Mouse (Mus musculus) spleen, postnatal 4 days (tissue): Measurements from ENCODE around the gene Amigo3.
"Not testable (repeated sequence)": the region's sequence is repeated elsewhere in the genome, so short reads cannot be mapped to it uniquely, and the experiment has no call there.

Experiments used
- DNase-seq, 2 experiments: peaks; one replicate each; pipeline ENCODE4 v3.0.0; 2022; ENCODE audit warnings: low spot score in 2 of 2

Gene Amigo3

DNA sequence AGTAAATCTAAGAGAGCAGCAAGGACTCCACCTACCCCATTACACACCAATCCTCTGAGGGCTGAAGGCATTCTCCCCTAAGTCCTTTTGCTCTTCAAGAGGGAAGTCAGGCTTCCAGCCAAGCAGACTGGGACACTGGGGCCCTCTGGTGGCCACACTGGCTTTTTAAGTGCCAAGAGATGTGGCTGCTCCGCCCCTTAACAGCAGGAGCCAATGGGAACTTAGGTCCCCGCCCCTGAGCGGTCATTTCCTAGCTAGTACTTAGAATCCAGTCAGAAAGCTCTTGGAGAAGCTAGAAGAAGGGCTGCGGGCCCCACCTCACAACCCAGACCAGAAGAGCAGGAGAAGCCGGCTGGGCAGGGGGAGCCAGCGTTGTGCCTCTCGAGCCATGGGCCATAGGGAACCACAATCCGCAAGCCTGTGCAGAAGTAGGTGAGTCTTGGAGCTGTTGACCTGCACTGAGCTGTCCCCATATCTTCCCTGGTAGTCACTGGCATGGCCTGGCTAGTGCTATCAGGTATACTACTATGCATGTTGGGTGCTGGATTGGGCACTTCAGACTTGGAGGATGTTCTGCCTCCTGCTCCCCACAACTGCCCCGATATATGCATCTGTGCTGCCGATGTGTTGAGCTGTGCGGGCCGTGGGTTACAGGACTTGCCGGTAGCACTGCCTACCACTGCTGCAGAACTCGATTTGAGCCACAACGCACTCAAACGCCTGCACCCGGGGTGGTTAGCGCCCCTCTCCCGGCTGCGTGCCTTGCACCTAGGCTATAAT, at the start of gene Amigo3:
TSS of gene Amigo3 (plus strand) at position 275 of the 780 bp plus-strand sequence.
- DNase-seq = peak; percentile 97 to 99

DNA sequence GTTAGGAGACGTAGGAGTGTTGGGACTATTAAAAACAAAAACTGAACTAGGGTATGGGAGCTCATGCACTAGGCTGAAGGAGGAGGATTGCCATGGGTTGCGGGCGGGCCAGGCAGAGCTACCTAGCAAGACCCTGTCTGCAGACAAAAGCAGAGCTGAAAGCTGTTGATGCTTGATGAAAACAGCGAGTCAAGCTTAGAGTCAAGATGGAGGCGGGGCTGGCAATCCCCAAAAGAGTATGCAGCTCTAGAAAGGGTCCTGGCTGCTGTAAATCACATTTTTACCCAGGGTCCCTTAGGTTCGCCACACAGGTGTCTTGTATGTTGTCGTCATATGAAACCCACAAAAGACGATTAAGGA, 49.4 kb upstream of the Amigo3 start:
- DNase-seq = no peak

DNA sequence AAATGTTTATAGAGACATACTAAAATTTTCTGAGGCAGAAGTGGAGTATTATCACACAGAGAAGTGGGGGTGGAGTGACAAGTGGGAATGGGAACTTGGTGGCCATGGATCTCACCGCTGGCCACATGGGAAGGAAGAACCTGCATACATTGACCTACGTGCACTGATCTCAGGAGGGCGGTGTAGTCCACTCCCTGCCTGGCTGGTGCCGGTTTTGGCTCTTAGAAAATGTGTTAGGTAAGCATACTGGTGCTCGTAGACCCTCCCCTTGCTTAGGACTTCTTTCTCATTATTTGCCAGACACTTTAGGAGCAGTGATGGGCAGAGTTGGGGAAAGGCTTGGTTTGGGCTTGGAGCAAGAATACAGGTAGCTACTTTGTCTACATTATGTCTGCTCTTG, 44.9 kb upstream of the Amigo3 start:
- DNase-seq = no peak

DNA sequence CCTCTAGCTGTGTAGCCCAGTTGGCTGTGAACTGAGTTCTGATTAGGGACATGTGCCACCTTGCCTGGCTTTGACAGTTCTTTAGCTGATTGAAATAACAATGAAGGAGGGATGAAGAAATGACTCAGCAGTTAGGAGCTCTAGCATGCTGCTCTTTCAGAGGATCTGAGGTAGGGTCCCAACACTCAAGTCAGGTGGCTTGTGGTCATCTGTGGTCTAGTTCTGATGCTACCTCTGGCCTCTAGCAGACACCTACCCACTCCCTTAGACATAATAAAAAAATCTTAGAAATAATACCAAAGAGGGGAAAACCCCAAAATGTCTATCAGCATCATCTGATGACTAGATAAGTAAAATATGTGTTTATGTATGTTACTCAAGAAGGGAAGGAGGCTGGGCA, 42.6 kb upstream of the Amigo3 start:
- DNase-seq = no peak

DNA sequence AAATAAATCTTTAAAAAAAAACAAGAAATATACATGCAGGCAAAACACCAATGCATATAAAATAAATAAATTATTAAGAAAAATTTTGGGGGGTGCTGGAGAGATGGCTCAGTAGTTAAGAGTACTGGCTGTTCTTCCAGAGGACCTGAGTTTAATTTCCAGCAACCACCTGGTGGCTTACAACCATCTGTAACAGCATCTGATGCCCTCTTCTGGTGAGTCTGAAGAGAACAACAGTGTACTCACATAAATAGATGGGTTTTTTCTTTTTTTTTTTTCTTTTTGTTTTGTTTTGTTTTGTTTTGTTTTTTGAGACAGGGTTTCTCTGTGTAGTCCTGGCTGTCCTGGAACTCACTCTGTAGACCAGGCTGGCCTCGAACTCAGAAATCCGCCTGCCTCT, 39.4 kb upstream of the Amigo3 start:
- DNase-seq = not testable (repeated sequence)

DNA sequence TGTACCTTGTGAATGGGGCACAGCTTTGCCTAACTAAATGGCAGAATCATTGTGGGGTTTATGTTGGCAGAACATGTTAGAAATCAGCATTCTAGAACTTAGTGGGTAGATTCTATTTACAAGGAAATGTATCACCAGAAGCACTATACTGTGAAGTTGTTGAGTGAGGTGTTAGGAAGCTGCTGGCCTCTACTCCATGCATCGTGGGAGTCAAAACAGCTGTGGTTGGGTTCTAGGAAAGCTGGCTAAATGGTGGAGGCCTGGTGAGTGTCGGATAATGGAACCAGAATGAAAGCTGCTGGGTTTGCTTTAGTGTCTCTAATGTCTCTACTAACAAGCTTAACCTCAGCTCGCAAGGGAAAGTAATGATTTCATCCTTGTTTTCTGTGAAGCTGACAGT, 35.8 kb upstream of the Amigo3 start:
- DNase-seq = no peak

DNA sequence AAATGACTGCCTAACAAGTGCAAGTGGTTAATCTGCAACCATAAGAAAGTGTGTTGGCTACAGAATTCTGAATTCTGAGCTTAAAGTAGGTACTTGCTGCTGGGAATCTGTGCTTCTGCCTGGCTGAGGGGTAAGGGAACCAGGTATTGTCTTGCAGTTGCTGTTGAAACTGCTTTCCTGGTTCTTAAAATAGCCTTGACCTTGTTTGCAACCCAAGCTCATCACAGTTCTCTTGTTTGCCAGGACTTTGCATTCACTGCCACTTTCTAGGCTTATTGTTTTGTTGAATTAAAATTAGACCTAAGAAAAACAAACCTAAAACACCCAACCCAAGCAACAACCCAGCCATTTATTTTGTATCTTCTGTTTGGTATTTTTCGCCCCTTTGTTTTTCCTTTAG, 32.2 kb upstream of the Amigo3 start:
- DNase-seq = no peak

DNA sequence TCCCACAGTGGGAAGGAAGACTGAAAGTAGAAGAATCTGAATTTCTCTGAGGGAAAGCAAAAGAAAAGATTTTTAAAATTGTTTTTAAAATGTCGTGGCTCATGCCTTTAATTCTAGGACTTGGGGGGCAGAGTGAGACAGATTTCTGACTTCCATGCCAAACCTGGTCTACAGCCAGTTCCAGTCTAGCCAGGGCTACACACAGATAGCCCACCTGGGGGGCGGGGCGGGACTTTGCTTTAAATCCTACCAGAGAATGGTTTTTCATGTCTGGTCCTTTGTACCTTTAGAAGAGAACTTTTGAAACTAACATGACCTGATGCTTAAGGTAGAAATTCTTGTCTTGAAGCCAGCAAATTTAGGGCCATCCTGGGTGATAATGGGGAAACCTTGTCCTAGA, 29.7 kb upstream of the Amigo3 start:
- no peak for DNase-seq

DNA sequence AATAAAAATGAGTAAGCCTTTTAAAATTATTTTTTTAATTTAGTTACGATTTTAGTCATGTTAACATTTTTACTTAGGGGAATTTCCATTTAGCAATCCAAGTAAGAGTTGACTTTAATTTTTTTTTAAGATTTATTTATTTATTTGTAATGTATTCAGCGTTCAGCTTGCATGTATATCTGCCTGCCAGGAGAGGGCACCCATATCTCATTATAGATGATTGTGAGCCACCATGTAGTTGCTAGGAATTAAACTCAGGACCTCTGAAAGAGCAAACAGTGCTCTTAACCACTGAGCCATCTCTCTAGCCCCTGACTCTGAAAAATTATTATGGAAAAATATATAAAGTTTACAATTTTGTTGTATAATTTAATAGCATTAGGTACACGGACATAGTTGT, 26.4 kb upstream of the Amigo3 start:
- no peak for DNase-seq

DNA sequence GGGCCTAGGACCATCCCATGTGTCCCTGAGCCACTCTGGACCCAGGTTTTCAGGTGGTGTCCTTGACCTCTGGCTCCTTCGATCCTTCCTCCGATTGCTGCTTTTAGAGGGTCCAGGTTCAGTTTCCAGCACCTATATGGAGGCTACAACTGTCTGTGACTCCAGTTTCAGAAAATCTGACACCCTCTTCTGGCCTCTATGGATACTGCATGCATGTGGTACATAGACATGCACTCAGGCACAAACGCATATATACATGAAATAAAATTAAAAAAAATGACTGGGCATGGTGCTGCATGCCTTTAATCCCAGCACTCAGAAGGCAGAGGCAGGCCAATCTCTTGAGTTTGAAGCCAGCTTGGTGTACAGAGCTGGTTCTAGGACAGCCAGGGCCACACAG, 25.1 kb upstream of the Amigo3 start:
- no peak for DNase-seq

DNA sequence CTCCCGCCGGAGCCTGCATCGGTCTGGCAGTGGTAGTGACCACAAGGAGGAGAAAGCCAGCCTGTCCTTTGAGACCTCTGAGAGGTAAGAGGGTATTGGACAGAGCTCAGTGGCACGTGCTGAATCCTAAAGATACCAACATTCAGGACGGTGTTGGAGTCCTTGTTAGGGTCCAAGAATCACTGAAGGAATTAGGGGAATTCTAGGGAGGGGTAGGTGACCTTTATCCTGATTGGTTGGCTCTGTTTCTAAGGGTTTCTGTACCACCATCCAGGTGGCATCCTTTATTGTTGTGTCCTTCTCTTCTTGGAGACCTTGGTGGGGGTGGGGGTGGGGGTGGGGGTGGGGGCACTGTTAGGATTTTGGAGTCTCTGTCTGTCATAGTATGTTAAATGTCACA, 20.8 kb upstream of the Amigo3 start:
- no peak for DNase-seq

DNA sequence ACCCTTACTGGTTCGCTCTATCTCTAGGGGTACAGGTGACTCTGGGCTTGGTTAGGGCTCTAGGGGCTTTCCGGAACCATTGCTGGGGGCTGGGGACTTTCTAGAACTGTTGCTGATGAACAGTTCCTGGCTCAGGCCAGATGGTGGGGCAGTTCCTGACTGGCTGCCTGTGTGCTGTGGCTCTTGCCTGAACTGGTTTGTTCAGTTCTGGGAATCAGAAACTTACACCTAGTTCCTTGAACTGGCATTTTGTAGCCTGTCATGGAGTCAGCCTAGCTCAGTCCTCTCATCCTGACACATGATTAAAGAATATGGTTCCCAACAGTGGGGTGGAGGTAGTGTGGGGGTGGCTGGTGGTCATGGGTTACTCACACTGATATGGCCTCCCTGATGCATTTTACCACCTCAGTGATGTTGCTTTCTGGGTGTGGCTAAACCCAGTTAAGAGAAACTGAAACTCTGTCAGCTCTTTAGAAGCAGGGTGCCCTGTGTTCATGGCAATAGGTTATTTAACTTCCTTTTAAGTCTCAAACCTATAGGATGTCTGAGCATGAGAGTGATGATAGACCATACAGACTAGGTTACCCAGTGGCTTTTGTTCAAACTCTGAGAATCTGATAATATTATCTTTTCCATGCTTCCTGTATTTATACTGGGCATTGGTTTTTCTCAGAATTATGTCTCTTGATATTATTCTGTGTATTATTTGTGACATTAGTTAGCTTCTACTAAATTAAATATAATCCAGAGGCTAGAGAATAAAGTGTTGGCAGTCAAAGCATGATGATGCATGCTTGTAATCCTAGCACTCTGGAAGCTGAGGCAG, 17.4 kb upstream of the Amigo3 start:
- DNase-seq = no peak

DNA sequence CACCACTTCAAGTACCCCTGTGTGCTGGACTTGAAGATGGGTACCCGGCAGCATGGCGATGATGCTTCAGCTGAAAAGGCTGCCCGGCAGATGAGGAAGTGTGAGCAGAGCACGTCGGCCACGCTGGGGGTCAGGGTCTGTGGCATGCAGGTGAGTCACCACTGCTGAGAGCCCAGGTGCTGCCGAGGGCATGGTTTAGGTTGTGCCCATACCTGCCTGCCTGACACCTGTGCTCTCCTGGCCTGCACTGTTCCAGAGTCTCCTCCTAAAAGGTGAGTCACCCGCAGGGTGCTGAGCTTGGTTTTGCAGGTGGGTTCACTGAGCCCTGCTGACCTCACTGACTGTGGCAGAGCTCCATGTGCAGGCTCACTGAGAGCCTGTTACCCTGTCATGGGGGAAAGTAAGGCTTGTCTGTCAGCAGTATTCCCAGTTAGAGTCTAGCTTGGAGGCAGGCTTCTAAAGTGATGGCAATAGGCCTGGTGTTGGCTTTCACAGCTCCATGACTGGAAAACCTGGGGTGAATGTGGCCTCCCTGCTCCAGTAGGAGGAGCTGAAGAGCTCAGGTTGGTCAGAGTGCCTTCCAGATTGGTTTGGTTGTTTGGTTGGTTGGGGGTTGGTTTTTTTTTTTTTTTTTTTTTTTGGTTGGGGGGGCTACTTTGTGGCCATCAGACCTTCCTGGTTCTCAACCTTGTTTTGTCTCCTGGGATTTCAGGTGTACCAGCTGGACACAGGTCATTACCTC, 8.0 kb upstream of the Amigo3 start:
- no peak for DNase-seq

DNA sequence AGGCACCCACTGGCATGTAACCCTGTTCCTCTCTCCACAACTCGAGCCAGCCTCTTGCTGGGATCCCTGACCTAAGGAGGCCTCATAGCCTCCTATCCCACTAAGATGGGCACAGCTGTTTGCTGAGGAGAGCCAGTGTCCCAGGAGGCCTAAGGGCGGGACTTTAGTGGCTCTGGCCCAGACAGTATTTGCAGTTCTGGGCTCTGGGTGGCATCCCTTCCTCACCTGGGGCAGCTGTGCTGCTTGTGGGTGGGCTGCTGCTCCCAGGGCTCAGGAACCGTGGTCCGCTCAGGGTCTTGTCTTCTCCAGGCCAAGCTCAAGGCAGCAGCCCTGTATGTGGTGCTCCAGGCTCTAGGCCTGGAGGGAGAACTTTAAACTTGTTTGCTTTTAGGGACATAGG, 6.4 kb upstream of the Amigo3 start:
- peak in 1 of 2 experiments; percentile 65 for DNase-seq

DNA sequence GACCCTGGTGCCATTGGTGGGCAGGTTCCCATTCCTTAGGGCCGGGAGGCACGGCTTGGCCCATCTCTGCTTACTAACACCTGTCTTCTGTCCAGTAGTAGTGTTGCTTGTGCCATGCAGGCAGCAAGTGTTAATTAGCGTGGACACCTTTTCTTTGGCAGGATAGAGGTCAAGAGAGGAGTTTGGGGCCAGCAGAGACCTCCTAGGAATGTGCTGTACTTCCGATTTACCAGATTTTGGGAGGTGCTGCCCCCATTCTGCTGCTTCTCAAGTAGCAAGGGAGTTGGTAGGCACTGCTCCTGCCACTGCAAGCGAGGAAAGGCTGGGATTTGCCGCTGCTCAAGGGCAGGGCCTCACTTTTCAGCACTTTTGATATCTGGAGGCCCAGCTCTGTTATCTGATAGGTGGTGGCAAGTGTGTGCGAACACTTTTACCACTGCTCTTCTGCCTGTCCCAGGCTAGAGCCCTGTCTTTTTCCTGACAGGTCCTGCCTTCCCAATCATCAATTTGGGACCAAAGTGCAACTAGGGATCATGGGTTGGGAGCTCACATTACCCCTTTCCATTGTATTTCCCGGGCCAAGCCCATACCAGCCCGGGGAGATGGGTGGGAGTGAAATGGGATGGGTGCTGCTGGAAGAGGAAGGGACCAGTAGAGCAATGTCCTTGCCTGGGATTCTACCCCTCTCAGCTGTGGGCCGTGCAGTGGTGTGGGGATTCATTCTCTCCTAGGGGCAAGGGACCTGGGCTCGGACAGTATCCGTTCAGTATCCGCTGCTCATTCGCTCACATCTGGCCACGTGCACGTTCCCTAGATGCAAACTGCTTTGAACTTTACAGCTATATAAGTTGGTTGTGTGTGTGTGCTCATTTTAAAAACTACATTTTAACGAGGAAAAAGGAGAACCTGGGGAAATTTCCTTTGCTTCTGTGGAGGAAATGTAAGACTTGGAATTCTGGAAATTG, 5.1 kb upstream of the Amigo3 start:
- peak in 1 of 2 experiments; percentile 64 for DNase-seq

DNA sequence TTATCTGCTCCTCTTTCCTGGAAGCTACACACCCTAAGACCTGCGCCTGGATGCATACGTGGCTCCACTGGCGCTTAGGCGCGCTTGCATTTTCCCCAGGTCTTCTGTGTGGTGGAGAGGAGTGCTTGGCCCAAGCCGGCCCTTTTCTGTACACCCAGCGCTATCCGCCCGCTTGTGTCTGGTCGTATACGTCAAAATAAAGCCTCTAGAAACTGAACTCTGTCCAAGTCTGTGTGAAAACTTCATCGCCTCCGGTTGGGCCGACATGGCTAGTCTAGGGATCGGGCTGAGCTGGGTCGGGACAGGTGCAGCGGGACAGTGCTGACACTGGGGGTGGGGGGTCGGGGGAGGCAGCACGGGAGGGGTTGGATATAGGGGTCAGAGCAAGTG, 4.4 kb upstream of the Amigo3 start:
- DNase-seq = no peak

DNA sequence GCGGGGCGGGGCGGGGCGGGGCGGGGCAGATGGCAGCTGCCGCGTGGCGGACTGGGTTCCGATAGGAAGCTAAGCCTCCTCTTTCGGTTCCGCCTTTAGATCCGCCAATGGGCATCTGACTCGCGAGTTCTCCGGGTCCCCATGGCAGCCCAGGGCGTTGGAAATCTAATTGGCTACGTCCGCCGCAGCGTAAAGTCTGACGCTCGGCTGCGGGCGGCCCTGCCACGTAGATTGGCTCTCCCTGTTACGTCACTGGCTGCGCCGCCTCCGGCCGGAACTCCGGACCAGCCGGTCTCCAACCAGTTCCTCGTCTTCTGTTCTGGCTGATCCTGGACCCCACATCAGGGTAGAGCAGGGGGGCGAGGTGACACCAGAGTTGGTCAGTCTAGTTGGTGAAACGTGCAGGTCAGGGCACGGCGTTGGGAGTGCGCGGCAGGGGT, 3.9 kb upstream of the Amigo3 start, which contains the start of gene Gmppb:
TSS of gene Gmppb (plus strand) at position 227 of the 440 bp plus-strand sequence.
- DNase-seq = peak; percentile 96 to 97

DNA sequence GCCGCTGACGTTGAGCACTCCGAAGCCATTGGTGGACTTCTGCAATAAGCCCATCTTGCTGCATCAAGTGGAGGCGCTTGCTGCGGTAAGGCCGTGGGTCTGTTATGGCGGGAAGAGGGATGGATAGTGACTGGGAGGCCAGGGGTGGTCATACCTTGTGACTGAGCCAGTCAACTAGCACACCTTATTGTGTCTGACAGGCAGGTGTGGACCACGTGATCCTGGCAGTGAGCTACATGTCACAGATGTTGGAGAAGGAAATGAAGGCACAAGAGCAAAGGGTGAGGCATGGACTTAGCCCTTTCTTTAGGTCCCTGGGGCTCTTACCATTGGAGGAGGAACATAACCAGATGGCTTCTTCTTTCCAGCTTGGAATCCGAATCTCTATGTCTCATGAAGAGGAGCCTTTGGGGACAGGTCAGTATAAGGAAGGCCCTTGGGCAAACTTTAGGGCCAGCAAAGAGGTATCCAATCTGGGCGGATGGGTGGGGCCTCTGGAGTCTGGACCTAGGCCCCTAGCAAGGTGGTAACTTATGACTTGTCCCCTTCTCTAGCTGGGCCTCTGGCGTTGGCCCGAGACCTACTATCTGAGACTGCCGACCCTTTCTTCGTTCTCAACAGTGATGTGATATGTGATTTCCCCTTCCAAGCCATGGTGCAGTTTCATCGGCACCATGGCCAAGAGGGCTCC, 3.3 kb upstream of the Amigo3 start:
- peak in 1 of 2 experiments; percentile 64 for DNase-seq

DNA sequence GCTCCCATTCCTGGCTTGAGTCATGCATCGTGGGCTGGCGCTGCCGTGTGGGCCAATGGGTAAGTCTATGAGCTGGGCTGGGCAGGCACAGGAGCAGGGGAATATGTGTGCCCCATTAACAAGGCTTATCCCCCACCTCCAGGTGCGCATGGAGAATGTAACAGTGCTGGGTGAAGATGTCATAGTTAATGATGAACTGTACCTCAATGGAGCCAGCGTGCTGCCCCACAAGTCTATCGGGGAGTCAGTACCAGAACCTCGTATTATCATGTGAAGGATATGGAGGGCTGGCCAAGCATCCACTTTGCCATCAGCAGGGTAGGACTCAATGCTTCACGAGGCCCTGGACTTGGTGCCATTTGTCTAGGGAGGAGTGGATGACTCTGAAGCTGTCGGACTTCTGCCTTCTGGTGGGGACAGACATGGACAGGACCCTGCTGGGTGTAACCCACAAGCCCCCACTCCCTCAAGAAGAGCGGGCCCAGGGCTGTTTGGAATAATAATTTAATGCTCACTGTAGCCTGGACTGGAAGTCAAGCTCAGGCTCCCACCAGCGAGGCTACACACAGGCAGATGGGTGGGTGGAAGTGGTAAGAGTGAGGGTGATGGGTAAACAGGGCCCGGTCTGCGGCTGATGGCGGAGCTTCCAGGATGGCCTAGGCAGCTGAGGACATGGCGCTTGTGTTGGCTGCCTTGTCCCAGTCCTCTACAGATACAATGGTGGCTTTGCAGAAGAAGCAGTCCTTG, 1.6 kb upstream of the Amigo3 start:
- DNase-seq = peak in 1 of 2 experiments; percentile 66

DNA sequence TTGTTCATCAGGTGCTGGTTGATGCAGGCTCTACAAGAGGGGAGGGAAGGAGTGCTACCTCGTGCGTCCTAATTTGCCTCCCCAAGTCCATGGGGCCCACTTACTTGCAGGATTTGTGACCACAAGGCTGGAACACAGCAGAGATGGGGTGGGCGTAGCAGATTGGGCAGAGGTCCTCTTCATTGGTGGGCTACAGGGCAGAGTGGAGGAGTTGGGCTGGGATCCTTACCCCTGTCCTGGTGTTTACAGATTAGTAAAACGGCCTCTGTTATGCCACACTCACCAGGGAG, 1.1 kb upstream of the Amigo3 start:
- no peak for DNase-seq
